Mouse (Mus musculus) A20 (cell line): Measurements from ENCODE around the gene Ckap4.

Experiments
- DNase-seq: peaks from one replicate; pipeline ENCODE4 v3.0.0-alpha.2; 2011; ENCODE audit warnings: low read depth, low spot score

The Ckap4 gene

GRCm38 (mm10) chr10:84533912-84534671, at the start of gene Ckap4:
TSS of gene Ckap4 (minus strand) at chr10:84534062.
- no peak for DNase-seq

- no peak for DNase-seq
These were observed 48.4 kb upstream of the Ckap4 start for GRCm38 (mm10) chr10:84582236-84582635.

DNA sequence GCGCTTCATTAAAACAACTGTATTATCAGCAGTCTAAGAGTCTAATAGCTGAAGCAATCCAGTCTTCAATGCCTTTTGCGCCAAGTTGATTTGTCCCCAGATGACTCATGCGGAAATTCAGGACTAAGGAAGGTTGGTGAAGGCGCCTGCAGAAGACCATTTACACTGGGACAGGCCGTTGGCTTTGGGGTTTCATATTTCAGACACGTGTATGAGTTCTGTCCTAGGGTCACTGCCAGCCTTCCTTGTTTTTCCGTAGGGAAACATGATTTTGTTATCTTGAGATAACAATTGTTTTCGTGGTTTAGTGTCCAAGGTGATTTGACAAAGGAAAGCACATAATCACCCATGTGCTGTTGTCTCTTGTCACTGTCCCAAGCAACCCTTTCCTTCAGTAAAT, 47.3 kb upstream of the Ckap4 start:
- DNase-seq: no peak

DNA sequence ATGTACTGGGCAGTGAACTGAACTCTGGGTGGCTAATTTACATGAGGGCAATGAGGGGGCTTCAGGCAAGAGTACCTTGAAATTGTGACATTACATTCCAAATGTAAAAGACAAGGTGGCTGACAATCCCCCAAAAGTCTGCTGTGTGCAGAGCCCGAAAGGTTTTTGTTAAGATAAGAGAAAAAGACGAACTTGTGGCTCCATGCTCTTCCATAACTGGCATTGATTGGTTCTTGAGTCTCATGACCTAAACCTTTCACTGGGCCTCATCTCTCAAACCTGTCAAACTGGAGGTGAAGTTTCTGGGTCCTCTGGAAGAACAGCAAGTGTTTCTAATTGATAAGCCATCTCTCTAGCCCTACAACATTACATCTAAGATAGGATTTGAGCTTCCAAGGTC, 45.7 kb upstream of the Ckap4 start:
- DNase-seq: no peak

- no peak for DNase-seq
These were observed 44.9 kb upstream of the Ckap4 start for GRCm38 (mm10) chr10:84578738-84579137.

- DNase-seq: peak; percentile 77
These were observed 43.3 kb upstream of the Ckap4 start for GRCm38 (mm10) chr10:84577071-84577727.

DNA sequence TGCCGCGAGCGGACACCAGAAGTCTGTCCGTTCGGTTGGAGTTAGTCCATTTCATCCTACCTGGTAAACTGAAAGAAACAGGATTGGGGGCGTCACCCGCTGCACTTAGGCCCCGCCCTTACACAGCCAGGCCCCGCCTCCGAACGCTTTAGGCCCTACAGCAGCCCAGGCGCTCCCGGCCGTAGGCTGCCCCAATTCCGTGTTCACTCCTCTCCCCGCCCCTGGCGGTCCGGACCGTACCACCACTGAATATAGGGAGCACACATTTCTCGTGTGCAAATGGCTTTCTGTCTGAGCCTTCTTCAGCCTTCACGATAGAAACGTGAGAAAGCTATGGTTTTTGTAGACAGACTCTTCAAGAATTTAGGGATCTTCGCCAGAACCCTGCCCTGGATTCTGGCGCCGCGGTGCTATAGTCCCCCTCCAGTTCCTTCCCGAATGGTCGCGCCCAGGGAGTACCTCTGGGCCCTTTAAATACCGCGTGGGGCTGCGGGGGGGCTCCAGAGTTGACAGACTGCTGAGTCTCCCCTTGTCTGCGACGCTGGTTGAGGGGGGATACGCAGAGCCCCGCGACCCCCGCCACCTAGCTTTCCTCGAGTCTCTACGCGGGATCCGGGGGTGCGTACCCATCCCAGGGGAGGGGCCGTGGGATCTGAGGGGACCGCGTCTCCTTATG, 42.7 kb upstream of the Ckap4 start, which contains the start of gene Tcp11l2:
Gene Tcp11l2, plus strand, starts transcription at position 232 of the 676 bp plus-strand sequence.
- DNase-seq: peak; percentile 97

- DNase-seq: no peak
These were observed 42.1 kb upstream of the Ckap4 start for GRCm38 (mm10) chr10:84576029-84576394.

- peak; percentile 87 for DNase-seq
These were observed 40.0 kb upstream of the Ckap4 start for GRCm38 (mm10) chr10:84573671-84574420.

GRCm38 (mm10) chr10:84571052-84571639, 37.3 kb upstream of the Ckap4 start:
- DNase-seq: peak; percentile 19

GRCm38 (mm10) chr10:84564427-84564826, 30.6 kb upstream of the Ckap4 start:
- DNase-seq: no peak

DNA sequence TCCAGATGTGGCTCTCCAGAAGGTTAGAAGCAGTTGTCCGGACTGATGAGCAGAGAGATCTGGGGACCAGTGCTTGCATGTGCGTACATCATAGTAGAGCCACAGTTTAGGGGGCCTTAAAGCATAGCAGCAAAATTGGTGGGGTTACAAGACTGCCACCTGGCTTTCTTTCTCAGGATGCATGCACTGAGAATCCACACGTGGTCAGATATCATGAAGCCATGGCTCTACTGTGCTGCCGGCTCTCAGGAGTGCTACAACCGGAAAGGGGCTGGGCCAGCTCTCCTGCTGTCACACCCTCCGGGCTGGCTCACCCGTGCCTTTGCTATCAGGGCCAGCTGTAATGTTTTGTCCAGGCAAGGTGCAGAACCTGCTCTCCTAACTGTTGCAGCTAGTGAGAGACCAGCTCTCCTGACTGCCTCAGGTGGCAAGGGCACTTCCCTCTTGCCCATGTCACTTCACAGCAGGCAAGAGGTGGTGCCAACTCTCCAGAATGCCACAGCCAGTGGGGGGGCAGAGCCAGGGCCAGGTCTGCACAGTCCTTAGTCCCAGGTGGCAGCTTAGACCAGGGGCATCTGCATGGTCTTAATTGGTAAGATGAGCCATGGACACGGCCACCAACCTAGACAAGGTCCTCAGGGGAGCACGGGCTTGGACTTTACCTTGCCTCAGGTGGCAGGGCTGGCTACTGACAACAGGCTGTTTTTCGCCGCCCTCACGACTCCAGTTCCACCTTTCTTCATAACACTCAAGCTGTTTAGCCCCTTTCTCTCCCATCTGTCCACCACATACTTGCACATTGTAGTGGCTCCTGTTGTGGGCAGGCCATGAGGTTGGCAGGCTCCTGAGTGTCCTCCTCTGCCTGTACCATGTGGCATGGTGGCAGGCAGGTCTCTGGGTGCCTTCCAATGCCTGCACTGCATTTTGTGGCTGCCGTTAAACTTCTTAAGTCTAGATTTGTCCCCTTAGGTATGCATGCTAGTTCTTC, 29.0 kb upstream of the Ckap4 start:
- DNase-seq: peak; percentile 27

DNA sequence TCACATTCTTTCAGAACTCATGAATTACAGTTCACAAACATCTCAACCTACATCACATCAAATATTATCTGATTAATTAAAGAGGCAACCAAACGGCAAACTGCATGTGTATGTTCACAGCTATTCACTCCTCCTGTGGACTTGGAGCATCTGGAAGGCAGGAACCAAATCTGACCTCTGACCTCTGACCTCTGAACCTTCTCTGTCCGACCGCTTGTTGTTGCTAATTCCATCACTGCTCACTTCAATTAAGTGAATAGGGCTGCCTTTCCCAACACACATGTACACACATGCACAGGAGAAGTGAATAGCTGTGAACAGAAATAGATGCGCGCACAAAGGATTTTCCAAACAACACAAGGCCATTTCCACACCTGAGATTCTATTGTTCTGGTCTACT, 28.3 kb upstream of the Ckap4 start:
- DNase-seq: no peak

- no peak for DNase-seq
These were observed 26.1 kb upstream of the Ckap4 start for GRCm38 (mm10) chr10:84559986-84560385.

- DNase-seq: no peak
These were observed 24.6 kb upstream of the Ckap4 start for GRCm38 (mm10) chr10:84558511-84558910.

DNA sequence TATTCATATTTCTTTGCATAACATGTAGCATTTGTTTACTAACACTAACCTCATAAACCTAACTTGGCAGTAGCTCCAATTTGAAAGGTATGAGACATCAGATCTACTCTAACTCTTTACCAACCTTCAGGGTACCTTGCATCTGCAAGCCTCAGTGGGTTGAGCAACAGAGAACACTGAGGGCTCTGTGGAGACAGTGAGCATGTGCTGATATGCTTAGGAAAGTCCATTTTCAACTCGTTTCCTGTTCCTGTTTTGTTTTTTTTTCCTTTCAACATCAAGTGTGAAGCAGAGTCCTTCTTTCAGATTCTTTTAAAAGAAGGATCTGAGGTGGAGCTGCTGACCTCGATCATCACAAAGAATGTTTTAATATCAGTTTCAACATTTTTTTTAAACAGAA, 22.3 kb upstream of the Ckap4 start:
- DNase-seq: no peak

- DNase-seq: peak; percentile 56
These were observed 20.6 kb upstream of the Ckap4 start for GRCm38 (mm10) chr10:84554291-84555009.

DNA sequence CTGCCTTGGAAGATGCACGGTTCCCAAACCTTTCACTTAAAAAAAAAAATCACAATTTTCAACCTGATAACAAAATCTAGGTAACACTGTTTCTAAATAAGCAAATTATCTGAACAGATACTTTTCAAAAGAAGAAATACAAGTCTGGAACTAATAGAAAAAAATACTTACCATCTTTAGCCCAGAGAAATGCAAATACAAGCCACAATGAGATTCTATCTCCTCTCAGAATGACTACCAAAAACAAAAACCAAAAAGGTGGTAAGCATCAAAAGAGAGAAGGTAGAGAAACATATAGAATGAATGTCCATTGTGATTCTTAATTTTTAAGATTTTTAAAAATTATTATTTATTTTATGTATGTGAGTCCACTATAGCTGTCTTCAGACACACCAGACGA, 18.6 kb upstream of the Ckap4 start:
- DNase-seq: no peak

DNA sequence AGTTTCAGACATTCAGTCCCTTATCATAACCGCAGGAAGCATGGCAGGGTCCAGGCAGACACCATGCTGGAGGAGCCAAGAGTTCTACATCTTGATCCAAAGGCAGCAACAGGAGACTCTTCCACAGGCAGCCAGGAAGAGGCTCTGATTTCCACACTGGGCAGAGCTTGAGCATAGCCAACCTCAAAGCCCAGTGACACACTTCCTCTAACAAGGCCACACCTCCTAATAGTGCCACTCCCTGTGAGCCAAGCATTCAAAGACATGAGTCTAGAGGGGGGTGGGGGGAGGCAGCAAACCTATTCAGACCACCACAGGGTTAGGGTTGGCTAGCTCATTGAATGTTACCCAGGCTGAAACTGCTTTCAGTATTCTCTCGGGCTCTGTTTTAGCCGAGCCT, 18.0 kb upstream of the Ckap4 start:
- no peak for DNase-seq

- DNase-seq: no peak
These were observed 16.0 kb upstream of the Ckap4 start for GRCm38 (mm10) chr10:84549920-84550293.
